Comparison of ENCODE assay signal across 21 mouse cellular contexts in the genomic region with DNA sequence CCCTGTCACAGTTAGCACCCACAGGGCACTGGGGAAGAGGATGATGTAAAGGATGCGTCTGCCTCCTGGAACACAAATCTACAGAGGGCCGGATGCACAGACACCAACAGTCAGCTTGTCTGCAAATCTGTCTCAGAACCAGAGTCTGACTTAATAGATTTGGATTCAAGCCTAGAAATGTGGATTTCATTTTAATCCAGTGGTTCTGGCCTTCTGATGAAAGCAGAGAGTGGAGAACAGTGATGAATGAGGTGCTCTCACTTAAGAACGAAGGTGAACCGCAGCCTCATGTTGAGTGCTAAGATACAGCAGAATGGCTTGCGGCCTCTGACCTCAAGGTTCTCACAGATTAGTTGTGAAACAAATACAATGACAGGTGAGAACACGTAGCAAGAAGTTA.
A peak's percentile ranks its signal among the peaks of the same experiment; 100 is the strongest.
DNase-seq lines count a peak whose midpoint lies in the region; ATAC-seq lines count a peak whose summit lies in the region.
"Had no signal": no experiment of that assay in that cellular context is flagged by ENCODE, and none has a peak within 500 bp of the region (broad histone marks: within the 10 kb centered on the region; RNA-seq: fewer than 3 reads in every experiment).

No protein-coding gene starts in this region.

- H3K9me3 ChIP-seq in embryonic facial prominence, embryonic 13.5 days = no peaks in the 10 kb centered on the region
- H3K9me3 ChIP-seq in embryonic facial prominence, embryonic 10.5 days = no peaks in the 10 kb centered on the region
- no peaks in the 10 kb centered on the region for H3K9me3 ChIP-seq in limb, embryonic 10.5 days (replicated peaks)
- H3K9me3 ChIP-seq: embryonic facial prominence, embryonic 12.5 days; forebrain, embryonic 10.5 days; heart, embryonic 13.5 days; hindbrain, embryonic 15.5 days had no signal

- no peak overlapping the region for H3K4me3 ChIP-seq in embryonic facial prominence, embryonic 13.5 days
- no peak overlapping the region for H3K4me3 ChIP-seq in embryonic facial prominence, embryonic 10.5 days
- H3K4me3 ChIP-seq in limb, embryonic 10.5 days = no peak overlapping the region
- H3K4me3 ChIP-seq: embryonic facial prominence, embryonic 12.5 days; forebrain, embryonic 10.5 days; gastrocnemius, adult 2 months; heart, embryonic 13.5 days; hindbrain, embryonic 15.5 days had no signal

- no peaks in the 10 kb centered on the region for H3K4me1 ChIP-seq in embryonic facial prominence, embryonic 13.5 days
- H3K4me1 ChIP-seq in embryonic facial prominence, embryonic 10.5 days = no peaks in the 10 kb centered on the region
- no peaks in the 10 kb centered on the region for H3K4me1 ChIP-seq in limb, embryonic 10.5 days
- H3K4me1 ChIP-seq: embryonic facial prominence, embryonic 12.5 days; heart, embryonic 13.5 days had no signal

- ATAC-seq in embryonic facial prominence, embryonic 13.5 days (ENCODE audit: insufficient number of reproducible peaks, insufficient read depth, low FRiP score, low TSS enrichment, low read depth) = no peak
- ATAC-seq: forebrain, embryonic 14.5 days; intestine, embryonic 16.5 days had no signal

- H3K4me2 ChIP-seq in embryonic facial prominence, embryonic 13.5 days = no peak overlapping the region
- H3K4me2 ChIP-seq: embryonic facial prominence, embryonic 12.5 days; heart, embryonic 13.5 days; hindbrain, embryonic 15.5 days had no signal

- no peaks in the 10 kb centered on the region for H3K27me3 ChIP-seq in embryonic facial prominence, embryonic 13.5 days
- no peaks in the 10 kb centered on the region for H3K27me3 ChIP-seq in embryonic facial prominence, embryonic 10.5 days (replicated peaks; ENCODE audit: low read depth, poor library complexity, severe bottlenecking)
- no peaks in the 10 kb centered on the region for H3K27me3 ChIP-seq in limb, embryonic 10.5 days (ENCODE audit: low read depth, poor library complexity, severe bottlenecking)
- H3K27me3 ChIP-seq: embryonic facial prominence, embryonic 12.5 days; heart, embryonic 13.5 days; hindbrain, embryonic 15.5 days had no signal

- no peaks in the 10 kb centered on the region for H3K36me3 ChIP-seq in embryonic facial prominence, embryonic 13.5 days
- H3K36me3 ChIP-seq in embryonic facial prominence, embryonic 10.5 days (replicated peaks) = no peaks in the 10 kb centered on the region
- no peaks in the 10 kb centered on the region for H3K36me3 ChIP-seq in limb, embryonic 10.5 days
- H3K36me3 ChIP-seq: embryonic facial prominence, embryonic 12.5 days; forebrain, embryonic 10.5 days; heart, embryonic 13.5 days; hindbrain, embryonic 15.5 days had no signal

- DNase-seq in embryonic facial prominence, embryonic 10.5 days (ENCODE audit: low spot score) = no peak
- peak; percentile 31 for DNase-seq in brain, adult 2 months (ENCODE audit: low read depth, low spot score)
- DNase-seq in limb, embryonic 10.5 days (ENCODE audit: low spot score) = peak; percentile 32
- no peak for DNase-seq in right cerebral cortex, postnatal 4 days
- no peak for DNase-seq in frontal cortex, postnatal 10 days (ENCODE audit: low spot score in 2 of 2)
- DNase-seq: adrenal gland, adult 8-10 months; adrenal gland, postnatal 36 days; cerebellum, adult 11 months; cerebellum, adult 8-10 months; cerebellum, postnatal 14 days; gastrocnemius, adult 2 months; gastrocnemius, postnatal 25 days; heart, adult 11 months; heart, postnatal 36 days had no signal

- H3K27ac ChIP-seq in embryonic facial prominence, embryonic 13.5 days = 0 out of 2 replicates have a peak overlapping the region, but pooled peaks have one; percentile 22
- no peak overlapping the region for H3K27ac ChIP-seq in embryonic facial prominence, embryonic 10.5 days (replicated peaks)
- H3K27ac ChIP-seq in limb, embryonic 10.5 days = no peak overlapping the region
- H3K27ac ChIP-seq: embryonic facial prominence, embryonic 12.5 days; forebrain, embryonic 10.5 days; gastrocnemius, adult 2 months; heart, embryonic 13.5 days; hindbrain, embryonic 15.5 days had no signal

- no peak overlapping the region for H3K9ac ChIP-seq in embryonic facial prominence, embryonic 13.5 days
- H3K9ac ChIP-seq: embryonic facial prominence, embryonic 12.5 days; heart, embryonic 13.5 days; hindbrain, embryonic 15.5 days had no signal

- WGBS in embryonic facial prominence, embryonic 13.5 days = 59% methylated on average over 6 of the region's 6 CpGs
- WGBS in embryonic facial prominence, embryonic 10.5 days = 72% methylated on average over 6 of the region's 6 CpGs
- WGBS in limb, embryonic 10.5 days = 56% methylated on average over 6 of the region's 6 CpGs

Comparison
In these comparisons a context has a peak if more than half of its experiments do, and no peak if none do; other contexts are left out.
1. DNase-seq: peak in brain, adult 2 months (single experiment) and limb, embryonic 10.5 days (single experiment); none in embryonic facial prominence, embryonic 10.5 days (single experiment), right cerebral cortex, postnatal 4 days (single experiment) and frontal cortex, postnatal 10 days (0 of 2).